Mouse (Mus musculus) ES-Bruce4 (cell line): ENCODE measurements at regions not wholly inside any gene's neighbourhood (a gene's known extent, or its start where the extent isn't known, plus 50 kb on each side); places are given as distances from the start of the nearest gene placed in this dataset.

ENCODE experiments used
- CTCF ChIP-seq: IDR thresholded peaks from one replicate; pipeline ENCODE4 v1.8.1; 2011; ENCODE audit warnings: low read depth, low read length
- EP300 ChIP-seq: IDR thresholded peaks from 2 replicates; pipeline ENCODE4 v1.6.1; 2011; ENCODE audit warnings: low read depth, low read length; ENCODE audit not compliant: insufficient read depth
- POLR2A ChIP-seq: IDR thresholded peaks from one replicate; pipeline ENCODE4 v1.8.1; 2011; ENCODE audit warnings: low read length; ENCODE audit not compliant: insufficient read depth

- TF ChIP-seq POLR2A (no peak), EP300 (no peak), CTCF (no peak)
Observed at GRCm38 (mm10) chr6:134330300-134330640, 65.8 kb upstream of the Bcl2l14 start.
